Mouse (Mus musculus): ENCODE measurements at regions not wholly inside any gene's neighbourhood (a gene's known extent, or its start where the extent isn't known, plus 50 kb on each side); places are given as distances from the start of the nearest gene placed in this dataset.

DNA sequence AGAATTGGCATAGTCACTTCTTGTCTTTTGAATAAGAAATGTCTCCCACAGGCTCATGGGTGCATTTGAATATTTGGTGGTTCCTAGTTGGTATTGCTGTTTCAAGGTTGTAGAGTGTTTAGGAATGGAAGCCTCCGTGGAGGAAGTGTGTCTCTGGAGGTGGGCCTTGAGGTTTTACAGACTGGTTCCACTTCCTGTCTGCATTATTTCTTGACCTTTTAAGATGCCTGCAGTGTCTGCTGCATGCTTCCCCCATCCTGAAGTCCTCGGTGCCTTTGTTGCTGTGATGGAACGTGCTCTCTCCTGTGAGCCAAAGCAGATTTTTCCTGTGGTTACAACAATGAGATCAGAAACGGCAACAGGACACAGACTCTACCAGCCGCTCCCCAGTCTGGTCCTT, 299.4 kb upstream of the Gadl1 start:
- peak; percentile 38 to 47 for DNase-seq (ENCODE audit: low spot score in 2 of 2)

DNA sequence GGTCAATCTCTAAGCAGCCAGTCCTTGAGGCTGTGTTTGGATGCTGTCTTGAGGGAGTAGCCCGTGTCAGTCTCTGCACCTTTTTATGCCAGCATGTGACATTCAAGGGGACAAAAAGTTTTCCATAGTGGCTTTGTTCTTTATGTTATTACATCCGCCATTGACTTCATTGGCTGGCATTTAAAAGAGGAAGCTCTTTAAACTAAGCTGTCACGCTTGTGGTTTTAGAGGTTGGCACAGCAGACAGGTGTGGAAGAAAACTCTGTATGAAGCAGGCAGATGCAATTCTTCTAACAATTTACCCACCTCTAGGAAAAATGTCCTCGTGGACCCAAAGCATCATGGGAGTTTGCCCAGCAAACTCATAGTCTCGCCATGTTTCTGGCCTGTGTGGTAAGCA, 297.5 kb upstream of the Gadl1 start:
- DNase-seq (ENCODE audit: low spot score in 2 of 2) = peak; percentile 70 to 74

DNA sequence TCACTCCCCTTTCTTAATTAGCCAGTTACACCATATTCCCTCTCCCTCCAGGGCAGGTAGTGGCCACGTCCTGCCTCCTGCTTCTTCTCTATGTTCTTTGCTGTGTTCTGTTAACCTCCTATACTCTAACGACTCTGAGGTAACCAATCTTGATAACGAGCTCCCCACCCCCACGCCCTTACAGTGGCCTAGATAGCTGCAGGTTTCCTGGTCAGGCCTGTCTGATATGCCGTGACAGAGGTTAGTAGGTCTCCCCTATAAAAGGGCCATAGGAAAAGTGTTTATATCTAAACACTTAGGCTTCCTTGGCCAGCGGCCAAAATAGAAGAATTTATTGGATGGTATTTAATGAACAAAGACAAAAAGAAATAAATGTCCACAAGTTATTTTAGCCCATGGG, 296.3 kb upstream of the Gadl1 start:
- no peak for DNase-seq (ENCODE audit: low spot score in 2 of 2)

DNA sequence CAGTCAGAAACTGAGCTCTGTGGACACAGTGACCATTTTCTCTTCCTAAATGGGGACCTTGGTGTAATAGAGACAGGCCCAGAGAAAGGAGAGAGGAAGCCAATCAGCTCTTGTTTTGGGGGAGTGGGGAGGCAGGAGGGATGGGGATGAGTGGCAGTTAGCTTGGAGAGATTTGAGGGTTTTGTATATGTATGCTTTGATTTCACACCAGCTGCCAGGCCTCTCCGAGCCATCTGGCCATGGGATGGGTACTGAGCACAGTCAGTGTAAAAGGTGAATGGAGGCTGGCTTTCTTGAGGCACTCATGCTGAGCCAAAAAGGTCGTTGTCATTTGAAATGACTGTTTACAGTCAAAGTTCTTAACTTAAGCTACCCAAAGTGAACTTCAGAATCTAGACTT, 295.2 kb upstream of the Gadl1 start:
- no peak for DNase-seq (ENCODE audit: low spot score in 2 of 2)

DNA sequence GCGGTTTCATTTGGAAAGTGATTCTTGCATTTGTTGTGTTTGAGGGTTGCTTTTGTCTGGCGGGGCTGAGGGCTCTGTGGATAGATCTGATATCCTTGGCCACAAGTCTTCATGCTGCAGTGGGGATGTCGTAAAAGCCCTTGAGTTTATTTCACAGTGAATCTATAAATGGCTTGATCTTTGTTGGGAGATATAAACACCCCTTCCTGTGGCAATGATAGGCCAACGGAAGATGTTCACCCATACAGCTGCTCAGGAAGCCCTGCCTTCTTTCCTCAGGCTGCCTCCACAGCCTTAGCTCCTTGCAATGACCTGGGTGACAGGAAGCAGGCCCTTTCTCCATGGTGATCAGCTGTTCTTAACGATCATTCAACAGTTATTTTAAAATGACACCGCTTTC, 291.3 kb upstream of the Gadl1 start:
- DNase-seq (ENCODE audit: low spot score in 2 of 2) = no peak

DNA sequence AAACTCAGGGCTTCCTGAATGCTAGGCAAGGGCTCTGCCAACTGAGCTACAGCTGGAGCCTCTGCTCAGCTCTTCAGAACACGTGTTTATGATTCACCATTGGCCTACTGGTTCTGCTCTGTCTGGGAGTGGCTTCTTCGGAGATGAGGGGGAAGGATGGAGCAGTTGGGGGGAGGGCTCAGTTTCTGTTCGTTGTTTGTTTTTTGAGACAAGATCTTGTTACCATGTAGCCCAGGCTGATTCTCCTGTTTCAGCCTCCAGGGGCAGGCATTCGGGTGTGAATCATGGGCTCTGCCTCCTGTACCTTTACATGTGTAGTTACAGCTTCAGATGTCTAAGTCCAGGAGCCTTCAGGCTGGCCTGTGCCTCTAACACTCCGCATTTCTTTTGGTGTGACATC, 285.3 kb upstream of the Gadl1 start:
- DNase-seq (ENCODE audit: low spot score in 2 of 2) = peak; percentile 42 to 43

DNA sequence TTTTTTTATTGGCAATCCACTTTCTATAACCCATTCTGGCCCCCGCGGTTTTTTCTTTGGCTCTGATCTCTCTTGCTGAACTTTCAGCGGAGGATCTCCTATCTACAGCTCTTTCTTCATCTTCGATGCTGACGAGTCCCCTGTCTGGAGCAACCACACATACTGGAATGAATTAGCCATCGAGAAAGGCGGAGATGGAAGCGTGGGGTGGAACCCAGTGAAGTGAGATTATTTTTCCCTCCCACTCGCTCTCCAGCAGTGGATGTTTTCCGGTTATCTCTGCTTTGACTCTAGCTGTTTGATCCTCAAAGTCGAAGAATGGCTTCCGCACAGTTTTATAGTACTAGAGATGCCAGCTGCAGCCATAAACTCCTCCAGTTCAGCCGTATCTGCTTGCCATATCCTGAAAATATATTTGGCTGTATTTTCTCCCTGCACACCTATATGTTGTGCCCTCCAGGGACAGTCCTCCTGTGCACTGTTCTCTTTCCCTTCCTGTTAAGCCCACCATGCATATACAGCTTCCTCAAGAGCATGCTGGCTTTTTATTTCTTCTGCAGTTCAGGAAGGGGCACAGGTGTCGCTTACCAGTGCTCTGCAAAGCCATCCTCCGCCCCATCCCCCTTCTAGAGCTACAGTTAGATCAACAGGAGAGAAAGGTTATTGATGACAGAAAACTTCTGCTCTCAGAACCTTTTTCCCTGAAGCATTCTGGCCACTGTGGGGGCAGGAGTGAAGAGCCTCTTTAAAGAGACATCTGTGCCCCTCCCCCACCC, 284.3 kb upstream of the Gadl1 start:
- no peak for DNase-seq (ENCODE audit: low spot score in 2 of 2)

DNA sequence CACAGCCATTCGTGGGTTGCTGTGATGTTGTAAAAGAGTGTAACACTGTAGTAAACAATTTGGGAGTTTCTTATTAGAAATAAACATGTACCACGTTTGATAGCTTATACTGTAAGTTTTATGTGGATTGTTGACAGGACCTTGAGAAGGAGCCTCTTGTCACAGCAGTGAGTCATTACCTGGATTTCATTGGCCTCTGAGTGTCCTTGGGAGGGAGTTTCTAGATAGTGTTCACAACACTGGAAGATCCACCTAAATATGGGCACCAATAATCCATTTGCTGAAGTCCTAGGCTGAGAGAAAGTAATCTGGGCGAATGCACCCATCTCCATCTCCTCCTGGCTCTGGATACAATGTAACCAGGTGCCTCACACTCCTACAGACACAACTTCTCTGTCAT, 281.7 kb upstream of the Gadl1 start:
- DNase-seq (ENCODE audit: low spot score in 2 of 2) = no peak

DNA sequence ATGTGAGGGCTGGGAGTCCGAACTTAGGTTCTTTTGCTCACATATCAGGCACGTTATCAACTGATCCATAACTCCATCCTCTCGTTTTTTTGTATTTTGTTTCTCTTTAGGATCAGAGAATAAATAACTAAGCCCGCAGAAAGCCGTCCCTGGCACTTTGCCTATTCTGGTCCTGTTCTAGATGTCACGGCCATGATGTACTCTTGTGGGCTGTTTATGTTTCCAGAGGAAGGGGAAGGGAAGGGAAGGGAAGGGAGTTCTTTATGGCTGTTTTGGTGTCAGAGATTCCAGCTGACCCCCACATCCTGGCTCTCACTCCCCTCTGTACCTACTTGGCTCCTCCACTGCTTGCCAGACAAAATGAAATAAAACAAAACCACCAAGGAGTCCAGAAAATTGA, 272.1 kb upstream of the Gadl1 start:
- DNase-seq (ENCODE audit: low spot score in 2 of 2) = no peak

DNA sequence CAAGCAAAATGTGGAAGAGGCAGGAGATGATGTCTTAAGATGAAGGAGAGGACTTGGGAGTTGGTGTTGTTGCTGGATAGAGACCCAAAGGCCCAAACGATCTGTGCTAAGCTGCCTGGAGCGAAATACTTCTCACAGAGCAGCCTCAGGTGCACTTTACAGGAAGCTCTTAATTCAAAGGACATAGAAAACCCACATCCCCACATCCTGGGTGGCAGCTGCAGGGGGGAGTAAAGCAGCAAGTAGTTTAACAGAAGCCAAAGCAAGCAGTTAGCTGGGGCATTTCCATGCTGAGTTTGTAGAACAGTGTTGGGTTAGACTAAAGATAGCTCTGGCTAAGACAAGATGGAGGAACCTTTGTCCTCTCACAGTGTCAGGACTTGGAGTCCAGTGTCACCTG, 268.5 kb upstream of the Gadl1 start:
- DNase-seq (ENCODE audit: low spot score in 2 of 2) = no peak

DNA sequence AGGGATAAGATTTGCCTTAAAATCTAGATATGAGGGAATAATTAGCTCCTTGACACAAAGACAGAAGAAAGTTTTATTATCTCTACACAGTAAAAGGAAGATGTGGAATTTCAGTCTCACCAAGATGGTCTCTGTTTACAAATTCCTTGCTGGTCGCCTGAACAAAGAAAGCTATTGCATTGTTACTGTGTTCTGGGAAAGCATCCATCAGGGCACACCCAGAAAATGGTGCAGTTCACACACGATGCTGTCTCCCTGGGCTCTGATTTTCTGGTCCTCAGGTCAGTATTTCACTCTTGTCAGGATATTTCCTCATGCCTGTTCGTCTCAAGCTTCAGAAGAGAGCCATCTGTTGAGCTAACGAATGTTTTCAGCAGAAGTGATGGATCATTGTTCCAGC, 267.2 kb upstream of the Gadl1 start:
- DNase-seq (ENCODE audit: low spot score in 2 of 2) = no peak

DNA sequence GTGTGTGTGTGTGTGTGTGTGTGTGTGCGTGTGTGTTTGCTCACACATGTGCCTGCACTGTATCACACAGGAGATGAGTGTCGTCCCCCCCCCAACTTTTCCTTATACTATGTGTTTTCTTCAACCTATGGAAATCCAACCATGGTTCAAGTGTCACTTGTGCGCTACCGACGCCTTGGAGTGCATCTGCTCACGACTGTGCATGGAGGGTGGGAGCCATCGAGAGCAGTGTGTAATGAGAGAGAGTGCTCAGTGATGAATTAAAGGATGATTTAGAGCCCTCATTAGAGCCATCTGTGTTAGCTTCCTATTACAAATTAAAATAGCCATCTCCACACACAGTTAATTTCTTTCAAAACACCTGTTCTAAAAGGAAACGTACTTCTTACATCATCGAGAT, 264.3 kb upstream of the Gadl1 start:
- DNase-seq (ENCODE audit: low spot score in 2 of 2) = no peak

DNA sequence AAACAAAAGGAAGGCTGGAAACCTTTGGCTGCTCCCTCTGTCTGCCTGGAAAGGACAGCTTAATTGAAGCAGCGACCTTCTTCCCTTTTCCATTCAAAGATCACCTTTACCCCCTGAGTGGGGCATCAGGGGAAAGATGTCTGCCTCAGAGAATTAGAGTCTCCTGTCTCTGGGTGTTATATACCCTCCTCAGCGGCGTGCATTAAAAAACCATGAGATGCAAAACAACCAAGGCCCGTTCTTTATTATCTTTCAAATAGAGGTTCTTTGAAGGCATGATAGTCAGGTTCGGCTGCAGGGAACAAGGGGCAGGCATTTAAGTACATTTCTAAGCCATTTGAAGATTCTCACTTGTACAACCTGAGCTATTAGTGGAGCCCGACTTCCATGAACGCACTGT, 263.0 kb upstream of the Gadl1 start:
- no peak for DNase-seq (ENCODE audit: low spot score in 2 of 2)

DNA sequence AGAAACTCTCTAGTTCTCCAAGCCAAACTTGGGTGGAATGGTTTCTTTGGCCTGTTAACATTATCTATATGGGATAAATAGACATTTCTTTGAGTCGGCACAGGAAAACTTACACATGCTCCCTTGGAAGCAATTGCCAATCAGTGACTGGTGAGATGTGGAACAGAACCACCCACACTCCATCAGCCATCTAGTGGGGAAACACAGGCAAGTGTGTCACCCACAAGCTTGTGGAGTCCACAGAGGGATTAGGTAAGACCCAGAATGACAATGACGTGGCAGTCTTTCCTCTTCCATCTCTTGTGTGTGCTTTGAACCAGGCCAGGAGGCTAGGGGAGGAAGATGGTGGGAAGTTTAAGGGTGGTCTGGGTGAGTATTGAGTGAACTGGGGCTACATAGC, 257.5 kb upstream of the Gadl1 start:
- no peak for DNase-seq (ENCODE audit: low spot score in 2 of 2)

DNA sequence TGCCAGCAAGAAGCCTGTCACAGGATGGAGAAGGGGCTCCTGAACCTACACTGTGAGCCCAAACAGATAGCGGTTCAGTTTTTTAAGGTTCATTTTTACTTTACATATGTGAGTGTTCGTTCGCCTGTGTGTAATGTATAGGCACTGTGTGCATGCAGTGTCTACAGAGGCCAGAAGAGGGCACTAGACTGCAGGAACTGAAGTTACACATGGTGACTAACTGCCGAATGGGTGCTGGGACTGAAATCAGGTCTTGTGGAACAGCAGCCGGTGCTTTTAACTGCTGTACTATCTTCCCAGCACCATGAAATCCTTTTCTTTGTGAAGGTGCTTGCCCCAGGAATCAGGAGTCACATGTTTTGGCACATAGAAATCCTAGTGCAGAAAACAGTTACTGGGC, 256.1 kb upstream of the Gadl1 start:
- no peak for DNase-seq (ENCODE audit: low spot score in 2 of 2)

DNA sequence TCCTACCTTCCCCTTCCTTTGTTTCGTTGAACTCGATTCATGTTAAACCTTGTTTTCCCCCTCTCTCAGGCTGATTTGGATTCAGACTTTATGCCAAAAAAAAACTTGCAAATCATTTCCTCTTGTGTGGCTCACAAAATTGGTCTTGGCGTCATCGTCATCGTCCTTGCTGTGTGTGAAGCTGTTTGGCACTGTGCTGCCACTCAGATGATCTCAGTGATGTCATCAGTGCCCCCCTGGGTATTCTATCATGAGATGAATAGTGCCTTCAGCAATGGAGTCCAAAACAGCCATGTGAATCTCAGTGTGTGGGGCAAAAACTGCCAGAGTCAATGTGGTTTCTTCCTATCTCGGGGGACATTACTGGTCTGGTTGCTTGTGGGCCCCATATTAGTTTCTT, 254.3 kb upstream of the Gadl1 start:
- peak; percentile 3 to 10 for DNase-seq (ENCODE audit: low spot score in 2 of 2)

DNA sequence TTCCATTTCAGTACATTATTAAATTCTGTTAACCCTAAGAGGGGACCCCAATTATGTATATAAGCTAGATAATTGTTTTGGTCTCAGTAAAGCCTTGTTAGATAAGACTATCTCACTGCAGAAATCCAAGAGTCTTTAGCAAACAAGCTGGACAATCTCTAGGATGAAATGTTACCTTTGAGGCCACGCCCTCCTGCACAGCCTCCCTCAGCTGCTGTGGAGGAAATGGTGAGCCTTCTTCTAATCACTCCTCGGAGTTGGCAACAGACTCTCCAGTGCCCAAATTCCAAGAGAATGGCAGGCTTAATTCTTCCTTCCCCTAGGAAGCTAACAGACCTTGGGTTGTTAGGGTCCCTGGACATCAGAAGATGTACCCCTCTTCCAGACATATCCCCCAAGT, 252.7 kb upstream of the Gadl1 start:
- no peak for DNase-seq (ENCODE audit: low spot score in 2 of 2)

DNA sequence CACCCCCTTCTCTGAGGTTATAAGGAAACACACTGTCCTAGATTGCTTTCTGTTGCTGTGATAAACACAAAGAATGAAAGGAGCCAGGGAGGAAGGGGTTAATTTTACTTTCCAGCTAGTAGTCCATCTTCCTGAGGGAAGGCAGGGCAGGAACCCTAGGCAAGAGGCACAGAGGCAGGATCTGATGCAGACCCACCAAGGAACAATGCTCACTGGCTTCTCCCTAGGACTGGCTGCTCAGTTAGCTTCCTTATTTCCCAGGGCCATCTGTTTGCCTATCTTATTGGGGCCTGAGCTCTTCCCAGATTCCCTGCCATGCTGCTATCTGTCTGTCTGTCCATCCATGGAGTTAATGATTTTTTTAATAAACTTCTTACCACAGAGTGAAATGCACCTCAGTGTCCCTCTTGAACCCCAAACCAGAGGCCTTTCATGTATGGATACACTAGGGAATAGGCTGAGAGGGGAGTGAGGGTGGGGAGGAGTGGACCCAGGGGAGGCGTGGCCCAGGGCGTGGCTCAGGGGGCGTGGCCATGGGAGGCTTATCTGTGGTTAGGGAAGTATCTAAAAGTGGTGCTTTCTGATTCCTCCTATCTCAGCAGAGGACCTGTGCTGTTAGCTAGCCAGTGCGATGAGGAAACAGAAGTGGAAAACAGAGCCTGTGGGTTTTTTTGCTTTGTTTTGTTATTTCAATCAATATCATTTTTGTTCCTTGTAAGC, 252.1 kb upstream of the Gadl1 start:
- DNase-seq (ENCODE audit: low spot score in 2 of 2) = peak; percentile 15 to 16

DNA sequence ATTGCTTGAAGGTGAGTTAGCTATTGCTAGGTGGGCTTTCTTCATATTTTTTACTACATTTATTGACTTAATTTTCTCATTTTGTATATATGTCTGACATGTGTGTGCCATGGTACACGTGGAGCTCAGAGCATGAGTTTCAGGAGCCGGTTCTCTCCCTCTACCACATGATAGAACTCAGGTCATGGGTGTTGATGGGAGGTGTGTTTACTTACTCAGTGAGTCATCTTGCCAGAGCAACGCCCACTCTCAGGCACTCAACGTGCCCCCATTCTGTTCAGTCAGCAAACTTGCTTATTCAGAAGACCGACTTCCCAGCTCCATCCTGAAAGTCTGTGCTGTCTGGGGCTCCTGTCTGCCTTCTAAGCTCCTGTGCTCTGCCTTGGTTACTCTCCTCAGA, 250.8 kb upstream of the Gadl1 start:
- no peak for DNase-seq (ENCODE audit: low spot score in 2 of 2)

DNA sequence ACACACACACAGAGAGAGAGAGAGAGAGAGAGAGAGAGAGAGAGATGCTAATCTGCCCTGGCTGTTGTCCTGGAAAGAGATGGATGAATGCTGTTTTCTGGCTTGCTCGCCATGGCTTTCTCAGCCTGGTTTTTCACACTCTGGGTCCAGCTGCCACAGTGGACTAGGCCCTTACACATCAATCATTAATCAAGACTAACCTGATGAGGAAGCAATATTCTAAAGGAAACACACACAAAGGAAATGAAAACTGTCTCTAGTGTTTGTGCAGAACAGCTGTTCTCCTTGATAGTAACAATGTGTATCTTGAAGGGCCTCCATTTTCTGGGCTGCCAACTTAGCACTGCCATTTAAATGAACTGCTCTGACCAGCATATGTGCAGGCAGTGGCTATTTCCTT, 248.9 kb upstream of the Gadl1 start:
- no peak for DNase-seq (ENCODE audit: low spot score in 2 of 2)

DNA sequence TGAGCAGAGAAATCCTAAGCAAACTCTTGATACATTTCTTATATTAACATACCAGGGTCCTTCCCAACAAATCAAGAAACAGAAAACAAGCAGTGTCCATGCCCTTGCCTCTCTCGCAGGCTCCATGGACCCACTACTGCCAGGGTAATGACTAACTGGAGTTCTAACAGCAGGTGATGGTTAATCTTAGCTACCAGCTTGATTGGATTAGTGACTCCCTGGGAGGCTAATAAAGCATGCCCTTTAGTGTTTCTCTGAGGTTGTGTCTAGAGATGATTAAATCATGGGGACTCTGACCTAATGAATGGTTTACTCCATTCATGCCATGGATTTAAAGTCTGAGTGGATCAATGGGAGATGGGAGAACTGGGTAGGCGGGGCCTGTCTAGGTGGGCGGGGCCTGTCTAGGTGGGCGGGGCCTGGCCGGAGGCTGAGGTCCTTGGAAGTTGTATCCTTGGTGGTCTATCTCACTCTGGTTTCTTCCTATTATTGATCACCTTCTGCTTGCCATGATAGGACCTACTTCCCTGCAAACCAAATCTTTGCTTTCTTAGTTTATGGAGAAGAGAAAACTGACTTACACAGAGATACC, 247.3 kb upstream of the Gadl1 start:
- no peak for DNase-seq (ENCODE audit: low spot score in 2 of 2)

DNA sequence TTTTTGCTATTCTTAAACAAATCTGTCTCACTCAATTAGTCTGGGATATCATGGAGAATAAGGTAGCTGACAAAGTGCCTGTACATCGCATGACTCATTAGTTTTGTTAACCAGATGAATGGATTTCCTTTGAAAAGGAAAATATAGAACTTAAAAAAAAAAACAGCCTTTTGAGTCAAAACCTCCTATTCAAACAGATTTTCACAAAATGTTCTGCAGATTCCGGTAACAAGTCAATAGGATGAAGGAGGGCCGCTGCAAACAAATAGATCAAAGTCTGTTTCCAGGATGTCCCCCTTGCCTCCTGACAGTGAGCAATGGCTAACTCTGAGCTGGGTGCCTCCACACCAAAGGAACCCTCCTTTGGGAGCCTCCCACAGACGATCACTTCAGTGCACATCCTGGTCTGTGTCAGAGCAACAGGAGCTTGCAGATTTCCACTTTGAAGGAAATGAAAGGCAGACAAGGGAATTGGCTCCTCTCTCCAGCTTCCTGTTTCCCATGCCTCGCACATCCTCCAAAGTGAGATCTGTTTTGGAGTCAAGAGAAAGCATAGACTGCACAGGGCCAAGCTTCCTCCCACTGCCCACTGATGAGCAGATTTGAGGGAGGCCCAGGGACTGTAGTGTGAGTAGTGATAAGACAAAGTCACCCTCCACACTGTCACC, 243.8 kb upstream of the Gadl1 start:
- no peak for DNase-seq (ENCODE audit: low spot score in 2 of 2)

DNA sequence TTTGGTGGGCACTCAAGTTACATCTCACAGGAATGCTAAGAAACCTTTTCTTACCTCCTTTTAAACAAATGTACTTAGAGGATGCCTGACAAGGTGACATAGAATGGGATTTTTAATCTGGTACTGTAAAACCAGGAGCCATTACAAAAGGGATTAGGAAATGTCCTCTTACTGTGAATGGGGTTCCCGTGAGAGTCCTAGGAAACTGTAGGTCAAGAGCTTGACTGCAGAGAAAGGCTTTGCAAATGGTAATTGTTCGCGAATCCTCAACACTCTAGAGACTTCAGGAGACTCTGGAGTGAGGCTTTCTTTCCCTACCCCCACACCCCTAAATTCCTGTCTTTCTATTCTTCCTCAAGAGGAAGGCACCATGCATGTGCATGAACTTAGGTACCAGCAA, 242.7 kb upstream of the Gadl1 start:
- DNase-seq (ENCODE audit: low spot score in 2 of 2) = no peak
